Mouse (Mus musculus) frontal cortex, postnatal 25 days (tissue): ENCODE results near the gene Tctn1.

Experiments
- DNase-seq, 2 experiments: peaks; one replicate each; pipeline ENCODE4 v3.0.0; 2022; ENCODE audit warnings: low spot score in 2 of 2

The Tctn1 gene

GRCm38 (mm10) chr5:122285767-122286150 is 21.5 kb upstream of the Tctn1 start:
- DNase-seq = no peak

- DNase-seq = peak in 1 of 2 experiments; percentile 27
These were observed 20.9 kb upstream of the Tctn1 start for GRCm38 (mm10) chr5:122285029-122285766.

GRCm38 (mm10) chr5:122284183-122285028 is 20.1 kb upstream of the Tctn1 start, which contains the start of gene Pptc7:
Gene Pptc7, plus strand, starts transcription at chr5:122284365.
- DNase-seq = peak; percentile 62 to 77

- no peak for DNase-seq
These were observed 19.5 kb upstream of the Tctn1 start for GRCm38 (mm10) chr5:122283828-122284182.

GRCm38 (mm10) chr5:122280827-122281462 is 16.7 kb upstream of the Tctn1 start:
- no peak for DNase-seq

- DNase-seq = no peak
These were observed 16.2 kb upstream of the Tctn1 start for GRCm38 (mm10) chr5:122280422-122280826.

GRCm38 (mm10) chr5:122279799-122280421 is 15.7 kb upstream of the Tctn1 start:
- DNase-seq = no peak

- no peak for DNase-seq
These were observed 14.7 kb upstream of the Tctn1 start for GRCm38 (mm10) chr5:122278946-122279345.

GRCm38 (mm10) chr5:122274785-122275184 is 10.5 kb upstream of the Tctn1 start:
- no peak for DNase-seq

GRCm38 (mm10) chr5:122272821-122273220 is 8.6 kb upstream of the Tctn1 start:
- no peak for DNase-seq

GRCm38 (mm10) chr5:122268858-122269604 is 4.8 kb upstream of the Tctn1 start:
- no peak for DNase-seq

GRCm38 (mm10) chr5:122267899-122268298 is 3.6 kb upstream of the Tctn1 start:
- peak; percentile 62 to 64 for DNase-seq

GRCm38 (mm10) chr5:122267136-122267535 is 2.9 kb upstream of the Tctn1 start:
- no peak for DNase-seq

GRCm38 (mm10) chr5:122265942-122266341 is 1.7 kb upstream of the Tctn1 start:
- DNase-seq = no peak

GRCm38 (mm10) chr5:122265187-122265586 is 927 bp upstream of the Tctn1 start:
- no peak for DNase-seq

- no peak for DNase-seq
These were observed 2.2 kb downstream of the Tctn1 start for GRCm38 (mm10) chr5:122262104-122262503.

- DNase-seq = no peak
These were observed 6.1 kb downstream of the Tctn1 start for GRCm38 (mm10) chr5:122258027-122258741.

GRCm38 (mm10) chr5:122251895-122252606 is 12.2 kb downstream of the Tctn1 start:
- no peak for DNase-seq

GRCm38 (mm10) chr5:122249281-122249680 is 15.0 kb downstream of the Tctn1 start:
- no peak for DNase-seq

- no peak for DNase-seq
These were observed 16.3 kb downstream of the Tctn1 start for GRCm38 (mm10) chr5:122247934-122248333.
